Mouse (Mus musculus): ENCODE measurements around the gene Gm14085. TPM values are rescaled to one million over a fixed set of nuclear protein-coding genes. Genes with fewer than 3 reads are reported as not detected.

Gene Gm14085
- polyA plus RNA-seq, 1 experiment from 2014 or later = 0.53 TPM

GRCm38 (mm10) chr2:122576295-122576694 is 91.6 kb downstream of the Gm14085 start:
- WGBS = 22% methylated on average over 5 of the region's 5 CpGs
- 0 out of 2 replicates have a peak overlapping the region, but pooled peaks have one; percentile 13 for H3K4me2 ChIP-seq (ENCODE audit: low read depth, low read length)

DNA sequence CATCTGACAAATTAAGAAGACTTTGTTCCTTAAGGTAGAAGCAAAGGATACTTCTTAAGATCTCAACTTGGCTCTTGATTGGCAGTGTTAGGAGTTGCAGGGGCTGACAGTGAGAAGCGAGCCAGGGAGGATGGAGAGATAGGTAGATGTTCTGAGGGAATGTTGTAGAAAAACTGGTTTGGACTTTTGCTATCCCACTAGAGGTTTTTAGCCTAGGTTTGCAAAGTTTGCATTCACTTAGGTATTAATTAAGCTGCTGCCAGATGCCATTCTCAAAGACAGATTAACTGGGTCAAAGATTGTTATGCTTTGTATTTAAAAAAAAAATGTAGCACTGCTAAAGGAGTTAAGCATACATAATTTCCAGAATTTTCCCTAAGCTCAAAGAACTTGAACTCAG is 92.6 kb downstream of the Gm14085 start:
- H3K9ac ChIP-seq (ENCODE audit: low read depth, low read length) = no peak overlapping the region
- no peak for ATAC-seq
- H3K9me3 ChIP-seq (ENCODE audit: control insufficient read depth, low read length) = no peaks in the 10 kb centered on the region
- no peaks in the 10 kb centered on the region for H3K36me3 ChIP-seq (ENCODE audit: control insufficient read depth, insufficient read depth, low read length)
- H3K27me3 ChIP-seq (replicated peaks; ENCODE audit: control insufficient read depth, insufficient read depth, low read length) = no peaks in the 10 kb centered on the region
- WGBS = 68% methylated on average over 1 of the region's 1 CpGs
- H3K4me2 ChIP-seq (ENCODE audit: low read depth, low read length) = no peak overlapping the region
- H3K4me1 ChIP-seq (ENCODE audit: control insufficient read depth, insufficient read depth, low read length) = no peaks in the 10 kb centered on the region
- H3K27ac ChIP-seq (ENCODE audit: low read length) = no peak overlapping the region
- H3K4me3 ChIP-seq (ENCODE audit: low read length) = no peak overlapping the region

More at GRCm38 (mm10) chr2:122576295-122576694, 91.6 kb downstream of the Gm14085 start:
- Histone ChIP-seq H3K36me3 (ENCODE audit: control insufficient read depth, insufficient read depth, low read length) (no peaks in the 10 kb centered on the region), H3K9ac (ENCODE audit: low read depth, low read length) (no peak overlapping the region), H3K27ac (ENCODE audit: low read length) (no peak overlapping the region), H3K27me3 (replicated peaks; ENCODE audit: control insufficient read depth, insufficient read depth, low read length) (no peaks in the 10 kb centered on the region), H3K9me3 (ENCODE audit: control insufficient read depth, low read length) (no peaks in the 10 kb centered on the region), H3K4me3 (ENCODE audit: low read length) (no peak overlapping the region), H3K4me1 (ENCODE audit: control insufficient read depth, insufficient read depth, low read length) (no peaks in the 10 kb centered on the region)
- ATAC-seq = peak; percentile 38; the same call in 1 of the 2 replicates

Other genes starting within 250 kb of the Gm14085 start
- gene Duox2, start 186.5 kb upstream of the Gm14085 start, polyA plus RNA-seq (2015; fragmentation: Nextera tagmentation; extraction: Ambion mirVana) = 0.06 and 0.07 TPM in 2 replicates
- 0.16 and 0.24 TPM in 2 replicates for gene Duoxa2, start 186.0 kb upstream of the Gm14085 start, polyA plus RNA-seq (2015; fragmentation: Nextera tagmentation; extraction: Ambion mirVana)
- not detected in 2 replicates for gene Duoxa1, start 171.2 kb upstream of the Gm14085 start, polyA plus RNA-seq (2015; fragmentation: Nextera tagmentation; extraction: Ambion mirVana)
- gene Duox1, start 169.3 kb upstream of the Gm14085 start, polyA plus RNA-seq (2015; fragmentation: Nextera tagmentation; extraction: Ambion mirVana) = 0.06 TPM in 1 of 2 replicates, not detected in the other
- gene Shf, start 115.8 kb upstream of the Gm14085 start, polyA plus RNA-seq (2015; fragmentation: Nextera tagmentation; extraction: Ambion mirVana) = 1.9 and 2.2 TPM in 2 replicates
- gene Slc28a2, start 58.5 kb upstream of the Gm14085 start, polyA plus RNA-seq (2015; fragmentation: Nextera tagmentation; extraction: Ambion mirVana) = 93.5 and 105 TPM in 2 replicates
- gene Gatm, start 126.4 kb downstream of the Gm14085 start, polyA plus RNA-seq (2015; fragmentation: Nextera tagmentation; extraction: Ambion mirVana) = 22.3 and 22.8 TPM in 2 replicates
- 8.7 and 10.1 TPM in 2 replicates for gene AA467197, start 152.0 kb downstream of the Gm14085 start, polyA plus RNA-seq (2015; fragmentation: Nextera tagmentation; extraction: Ambion mirVana)
- 8.1 and 10.1 TPM in 2 replicates for gene Slc30a4, start 217.7 kb downstream of the Gm14085 start, polyA plus RNA-seq (2015; fragmentation: Nextera tagmentation; extraction: Ambion mirVana)